Mouse (Mus musculus) regulatory T cell (primary cell): ENCODE measurements around the gene Odf2l.

Source experiments
- in situ Hi-C: fragments of 300-600 bp; cut with MboI, MseI; formaldehyde crosslinking; loops from one replicate; pipeline ENCODE4 v1.15.1; 2025; ENCODE audit warnings: high pct_unique_total_duplicates

Odf2l gene

DNA sequence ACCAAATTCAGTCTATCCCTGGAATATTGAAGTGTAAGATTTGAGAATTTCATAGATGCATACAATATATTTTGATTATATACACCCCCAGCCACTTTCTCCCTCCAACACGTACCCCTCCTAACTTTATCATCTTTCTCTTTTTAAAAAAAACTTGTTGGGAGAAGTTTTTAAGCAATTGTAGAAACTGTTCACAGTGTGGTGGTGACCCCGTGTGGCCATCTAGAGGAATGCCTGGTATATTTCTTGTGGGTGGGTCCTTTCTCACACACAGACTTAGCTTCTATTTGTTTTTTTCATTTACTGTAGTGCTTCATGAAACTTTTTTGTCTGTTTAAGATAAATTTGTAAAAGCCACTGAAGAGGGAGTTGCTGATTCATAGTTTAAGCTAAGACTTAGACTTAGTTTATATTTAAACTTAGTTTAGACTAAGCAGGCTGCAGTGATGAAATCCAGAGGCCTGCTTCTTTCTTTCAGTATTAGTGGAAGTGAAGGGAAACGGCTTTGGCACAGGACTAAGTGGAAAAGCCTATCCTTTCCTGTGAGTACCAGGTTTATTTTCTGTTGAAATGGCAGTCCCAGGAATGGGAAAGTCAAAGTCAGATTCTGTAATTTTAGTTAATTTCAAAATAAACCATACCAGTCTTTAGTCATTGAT is 13.0 kb downstream of the Odf2l start:
- in situ Hi-C loops: no loop called here

DNA sequence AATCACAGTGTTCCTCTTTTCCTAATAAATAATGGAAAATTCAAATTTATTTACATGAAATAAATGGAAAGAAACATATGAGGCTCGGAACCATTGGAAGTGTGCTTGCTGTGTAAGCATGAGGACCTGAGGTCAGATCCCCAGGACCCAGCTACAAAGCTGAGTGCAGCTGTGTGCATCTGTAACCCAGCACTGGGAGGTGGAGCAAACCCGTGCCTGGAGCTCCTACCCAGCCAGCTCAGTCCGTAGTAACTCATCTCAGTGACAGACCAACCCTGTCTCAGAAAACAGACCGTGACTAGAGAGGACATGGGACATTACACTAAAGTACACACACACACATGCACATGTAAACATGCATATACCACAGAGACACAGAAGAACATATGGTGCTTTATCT is 21.8 kb downstream of the Odf2l start:
- in situ Hi-C loops: no loop called here

DNA sequence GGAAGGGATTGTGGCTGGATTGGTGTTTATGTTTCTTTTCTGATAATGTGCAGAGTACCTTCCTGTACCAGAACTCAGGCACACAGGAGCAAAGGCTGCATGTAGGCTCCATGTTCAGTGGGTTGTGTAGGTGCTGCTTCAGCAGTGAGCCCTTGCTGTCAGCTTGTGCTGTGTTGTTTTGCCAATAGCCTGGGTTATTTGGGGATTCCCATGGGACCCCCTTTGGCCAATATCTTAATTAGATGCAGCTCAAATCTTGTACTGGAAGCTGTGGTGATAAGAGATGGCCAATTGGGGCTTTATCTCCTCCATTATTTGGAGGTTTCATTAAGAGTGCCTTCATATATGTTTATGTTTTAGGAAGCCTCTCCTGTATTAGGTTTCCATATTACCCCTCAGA is 24.5 kb downstream of the Odf2l start:
- in situ Hi-C loops: no loop called here

DNA sequence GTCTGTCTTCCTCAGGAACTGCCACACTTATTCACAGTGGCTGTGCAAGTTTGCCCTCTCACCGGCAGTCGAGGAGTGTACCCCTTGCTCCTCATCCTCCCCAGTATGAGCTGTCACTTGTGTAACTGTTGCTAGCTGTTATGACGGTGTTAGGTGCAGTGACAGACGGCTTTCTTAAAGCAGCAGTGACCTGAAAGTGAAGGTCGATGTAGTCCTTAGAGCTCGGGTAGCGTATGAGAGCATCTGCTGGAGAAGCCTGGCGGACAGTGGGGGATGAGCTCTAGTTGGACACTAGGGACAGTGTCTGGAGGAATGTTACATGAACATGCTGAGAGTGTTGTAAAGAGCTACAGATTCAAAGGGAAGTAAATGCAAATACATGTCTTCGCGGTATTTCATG is 25.5 kb downstream of the Odf2l start:
- in situ Hi-C loops: no loop called here

DNA sequence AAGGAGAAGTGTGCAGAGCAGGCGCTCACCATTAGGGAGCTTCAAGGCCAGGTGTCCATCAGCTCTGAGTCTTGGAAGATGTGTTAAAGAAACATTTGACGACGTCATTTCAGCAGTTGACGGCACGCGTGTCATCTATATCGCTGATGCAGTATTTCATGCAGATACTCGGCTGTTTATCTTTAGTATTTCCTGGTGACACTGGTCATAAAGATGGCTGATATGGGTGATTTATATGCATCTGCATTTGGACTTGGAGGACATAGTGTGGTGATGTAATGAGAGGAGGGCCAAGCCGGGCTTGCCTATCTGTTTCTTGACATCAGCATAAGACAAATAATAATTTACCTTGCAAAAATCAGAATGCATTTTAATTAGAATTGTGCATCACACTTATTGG is 28.5 kb downstream of the Odf2l start:
- in situ Hi-C loops: no loop called here

DNA sequence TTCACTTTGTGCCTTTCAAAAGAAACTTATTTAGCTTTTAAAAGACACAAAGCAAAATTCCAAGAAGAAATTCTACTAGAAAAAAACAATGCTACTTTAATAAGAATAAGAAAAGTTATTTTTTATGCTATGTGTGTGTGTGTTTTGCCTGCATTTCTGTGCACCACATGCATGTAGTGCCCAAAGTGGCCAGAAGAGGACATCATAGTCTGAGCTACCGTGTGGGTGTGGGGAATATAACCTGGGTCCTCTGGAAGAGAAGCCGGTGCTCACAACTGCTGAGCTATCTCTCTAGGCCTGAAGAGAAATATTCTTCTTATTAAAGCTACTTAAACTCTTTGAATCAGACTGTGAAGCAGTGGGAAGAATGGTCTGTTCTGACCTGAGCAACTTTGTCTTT is 29.1 kb downstream of the Odf2l start:
- in situ Hi-C loops: no loop called here

DNA sequence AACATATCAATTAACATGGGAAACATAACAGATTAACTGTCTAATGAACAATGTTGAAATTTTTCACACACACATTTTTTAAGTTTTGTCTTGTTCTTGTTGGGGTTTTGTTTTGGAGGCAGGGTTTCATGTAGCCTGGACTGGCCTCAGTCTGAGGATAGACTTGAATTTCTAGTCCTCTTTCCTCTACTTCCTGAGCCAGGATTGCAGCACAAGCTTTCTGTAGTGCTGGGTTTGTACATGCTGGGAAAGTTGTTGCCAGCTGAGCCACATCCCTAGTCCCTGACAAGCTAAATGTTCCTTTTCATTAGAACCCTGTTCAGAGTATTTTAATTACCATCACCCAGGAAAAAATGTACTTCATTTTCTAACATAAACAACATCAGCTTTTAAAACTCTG is 29.6 kb downstream of the Odf2l start:
- in situ Hi-C loops: no loop called here

DNA sequence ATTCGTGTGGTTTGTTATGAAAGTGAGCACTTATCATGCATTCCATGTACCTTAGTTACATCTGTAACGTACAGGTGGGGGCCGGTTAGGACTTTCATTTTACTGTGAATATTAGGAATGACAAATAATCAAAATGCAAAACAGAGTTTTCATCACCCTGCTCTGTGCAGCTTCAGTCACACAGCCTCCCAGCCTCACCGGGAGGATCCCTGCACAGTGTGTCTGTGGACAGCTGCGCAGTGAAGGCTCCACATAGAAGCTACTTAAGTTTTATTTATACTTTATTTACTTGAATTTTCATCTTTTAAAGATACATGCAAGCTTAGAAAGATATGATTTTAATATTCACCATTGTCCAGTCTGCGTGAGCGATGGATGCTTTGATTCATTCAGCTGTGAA is 32.7 kb downstream of the Odf2l start:
- in situ Hi-C loops: no loop called here

DNA sequence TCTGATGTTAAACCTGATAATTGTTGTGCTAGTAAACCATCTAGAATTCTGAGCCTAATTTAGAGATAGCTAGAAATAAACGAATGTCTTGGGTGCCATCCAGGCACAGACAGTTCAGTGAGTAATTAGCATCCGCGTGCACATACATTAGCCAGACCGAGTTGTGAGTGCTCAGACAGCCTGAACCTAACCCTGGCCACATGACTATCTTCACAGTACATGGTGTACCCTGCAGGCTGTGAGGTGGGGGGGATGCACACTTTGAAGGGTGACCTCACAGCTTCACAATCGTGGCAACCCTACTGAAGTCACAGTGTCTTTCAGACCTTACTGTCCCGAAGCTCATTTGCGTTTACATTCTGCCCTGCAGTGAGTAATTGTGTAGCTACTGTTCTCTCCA is 33.5 kb downstream of the Odf2l start:
- in situ Hi-C loops: no loop called here

DNA sequence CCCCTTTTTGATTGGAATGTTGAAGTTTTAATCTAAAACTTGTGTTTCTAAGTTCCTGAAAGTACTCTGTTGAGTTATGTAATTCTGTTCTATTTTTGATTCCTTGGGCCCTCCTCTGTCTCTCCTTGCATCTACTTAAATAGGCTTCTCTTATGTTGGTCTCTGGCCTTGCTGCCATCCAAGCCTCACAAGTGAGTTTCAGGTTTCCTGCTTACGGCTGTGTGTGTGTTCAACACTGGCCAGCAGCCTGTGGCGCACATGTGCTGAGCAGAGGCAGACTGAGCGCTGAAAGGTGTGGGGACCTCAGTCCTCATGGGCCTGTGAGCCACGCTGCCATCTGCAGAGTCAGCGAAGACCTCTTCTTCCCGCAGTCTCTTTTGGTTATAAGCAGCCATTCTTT is 38.5 kb downstream of the Odf2l start:
- in situ Hi-C loops: no loop called here

DNA sequence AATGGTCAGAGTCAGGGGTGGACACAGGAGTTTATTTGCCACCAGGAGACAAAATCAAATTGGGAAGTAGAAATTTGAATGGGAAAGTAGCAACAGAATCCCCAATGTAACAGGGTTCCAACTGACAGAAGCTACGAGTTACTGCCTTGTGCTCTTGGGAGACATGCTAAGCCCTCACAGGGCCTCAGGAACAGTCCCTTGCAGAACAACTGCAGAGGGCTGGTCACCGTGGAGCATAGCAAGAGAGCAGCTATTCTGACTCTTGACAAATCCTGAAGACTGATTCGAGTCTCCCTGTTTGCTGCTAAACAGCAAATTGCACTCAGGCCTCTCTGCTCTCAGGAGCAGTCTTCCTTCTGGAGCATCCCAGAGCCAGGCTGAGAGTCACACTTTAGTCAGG is 40.1 kb downstream of the Odf2l start:
- in situ Hi-C loops: no loop called here

DNA sequence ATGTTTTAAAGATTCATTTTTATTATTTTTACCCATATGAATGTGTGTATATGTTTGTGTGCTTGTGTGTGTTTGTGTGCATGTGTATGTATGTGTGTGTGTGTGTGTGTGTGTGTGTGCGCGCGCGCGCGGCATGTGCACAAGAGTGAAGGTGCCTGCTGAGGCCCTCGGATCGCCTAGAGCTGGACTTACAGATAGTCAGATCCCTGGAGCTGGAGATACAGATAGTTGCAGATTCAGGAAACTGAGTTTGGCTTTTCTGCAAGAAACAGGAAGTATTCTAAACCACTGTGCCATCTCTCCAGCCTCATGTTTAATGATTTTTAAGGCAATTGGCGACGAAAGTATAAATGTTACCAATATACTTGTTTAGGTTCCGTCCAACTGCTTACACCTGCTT is 48.4 kb downstream of the Odf2l start:
- in situ Hi-C loops: no loop called here

DNA sequence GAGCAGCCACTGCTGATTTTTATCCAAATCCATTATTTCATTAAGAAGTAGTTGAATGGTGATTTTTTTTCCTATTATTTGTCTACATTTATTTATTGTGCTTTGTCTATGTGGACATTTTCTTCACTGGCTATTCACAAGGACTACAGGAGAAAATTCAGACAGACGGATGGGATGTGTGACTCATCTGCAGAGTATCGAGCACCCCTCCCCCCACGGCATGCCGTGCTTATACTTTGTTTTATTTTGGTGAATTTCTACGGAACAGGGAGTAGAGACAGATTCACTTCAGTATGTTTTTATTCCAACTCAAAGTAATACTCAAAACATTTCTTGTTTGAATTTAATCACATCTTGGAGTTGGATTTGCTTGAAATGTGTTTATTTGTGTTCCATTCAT is 49.4 kb downstream of the Odf2l start:
- in situ Hi-C loops: no loop called here

DNA sequence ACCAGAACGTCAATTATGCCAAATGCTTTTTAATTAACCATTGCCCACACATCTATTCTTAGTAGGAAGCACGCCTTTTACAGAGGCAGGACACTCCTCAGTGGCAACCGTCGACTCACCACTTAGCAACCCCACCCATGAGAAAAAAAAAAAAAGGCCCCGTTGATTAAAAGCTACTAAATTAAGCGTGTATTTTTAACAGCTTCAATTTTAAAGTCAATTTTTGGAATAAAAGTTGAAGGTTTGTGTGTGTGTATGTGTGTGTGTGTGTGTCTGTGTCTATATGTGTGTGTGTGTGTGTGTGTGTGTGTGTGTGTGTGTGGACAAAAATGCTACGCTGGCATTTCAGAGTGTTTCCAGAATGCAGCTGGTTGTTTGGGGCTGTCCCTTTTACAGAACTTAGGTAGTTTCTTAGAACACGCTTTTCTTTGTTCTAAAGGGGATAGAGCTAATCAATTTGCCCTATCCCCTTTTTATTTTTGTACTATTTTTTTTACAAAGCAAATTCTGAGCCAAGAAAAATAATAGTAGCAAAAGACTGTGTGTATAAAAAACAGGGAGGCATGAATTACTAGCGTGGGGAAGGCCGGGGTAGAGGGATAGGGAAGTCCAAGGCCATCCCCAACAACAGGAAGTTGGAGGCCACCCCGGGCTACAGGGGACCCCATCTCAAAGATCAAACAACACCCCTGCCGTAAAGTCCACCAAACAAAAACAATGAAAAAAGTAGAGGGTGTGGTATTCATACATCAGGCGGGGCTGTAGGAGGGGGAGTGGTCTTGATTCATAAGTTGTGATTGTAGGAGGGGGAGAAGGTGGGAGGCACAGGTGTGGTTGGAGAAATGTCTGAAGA is 50.7 kb downstream of the Odf2l start:
- in situ Hi-C loops: no loop called here

DNA sequence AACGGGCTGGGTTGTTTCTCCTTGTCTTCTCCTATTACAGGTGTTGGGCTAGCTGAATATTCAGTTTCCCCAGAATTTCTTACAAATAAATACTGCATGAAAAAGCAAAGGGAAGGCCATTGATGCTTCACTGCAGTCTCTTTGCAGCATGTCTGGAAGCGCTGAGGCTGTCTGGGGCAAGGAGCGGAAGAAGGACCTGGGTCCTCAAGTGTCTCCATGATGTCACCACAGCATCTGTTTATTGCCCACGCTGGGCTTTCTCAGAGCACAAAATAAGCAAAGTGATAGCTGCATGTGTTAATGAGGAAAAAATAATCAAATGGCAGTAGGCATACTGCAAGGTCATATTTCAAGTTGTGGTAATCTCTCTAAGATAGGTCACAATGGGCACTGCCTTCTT is 51.6 kb downstream of the Odf2l start:
- in situ Hi-C loops: no loop called here

DNA sequence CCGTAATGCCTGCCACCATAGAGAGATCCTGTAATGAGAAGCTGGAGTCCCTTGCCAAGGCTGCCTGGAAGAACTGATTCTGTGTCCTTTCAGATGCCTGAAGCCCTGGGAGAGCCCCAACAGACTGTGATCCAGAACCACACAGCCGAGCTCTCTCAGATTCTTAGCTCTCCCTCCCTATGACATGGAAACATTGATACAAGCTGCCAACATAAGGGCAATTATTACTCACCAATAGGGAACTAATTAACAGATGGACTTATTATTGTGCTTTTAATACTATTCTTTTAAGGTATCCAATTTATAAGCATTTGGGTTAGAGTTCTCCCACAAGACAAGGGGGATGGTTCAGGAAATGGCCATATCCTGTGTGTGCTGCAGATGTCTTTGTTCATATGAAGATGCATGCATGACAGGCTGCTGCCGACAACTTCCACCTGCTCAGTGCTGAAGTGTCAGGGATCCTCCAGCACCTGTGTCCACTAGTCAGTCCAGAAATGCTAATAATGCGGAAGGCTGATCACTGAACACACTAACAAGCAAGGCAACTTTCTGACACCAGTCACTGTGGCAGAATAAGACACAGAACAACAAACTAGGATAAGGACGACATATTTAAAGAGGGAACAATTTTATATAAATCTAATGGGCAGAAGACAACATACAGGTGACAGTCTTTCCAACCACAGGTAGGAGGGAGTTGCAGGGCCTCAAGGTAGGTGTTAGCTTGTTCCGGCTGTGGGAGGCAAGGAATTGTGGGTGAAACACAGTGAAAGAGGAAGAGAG is 52.4 kb downstream of the Odf2l start:
- in situ Hi-C loops: no loop called here

DNA sequence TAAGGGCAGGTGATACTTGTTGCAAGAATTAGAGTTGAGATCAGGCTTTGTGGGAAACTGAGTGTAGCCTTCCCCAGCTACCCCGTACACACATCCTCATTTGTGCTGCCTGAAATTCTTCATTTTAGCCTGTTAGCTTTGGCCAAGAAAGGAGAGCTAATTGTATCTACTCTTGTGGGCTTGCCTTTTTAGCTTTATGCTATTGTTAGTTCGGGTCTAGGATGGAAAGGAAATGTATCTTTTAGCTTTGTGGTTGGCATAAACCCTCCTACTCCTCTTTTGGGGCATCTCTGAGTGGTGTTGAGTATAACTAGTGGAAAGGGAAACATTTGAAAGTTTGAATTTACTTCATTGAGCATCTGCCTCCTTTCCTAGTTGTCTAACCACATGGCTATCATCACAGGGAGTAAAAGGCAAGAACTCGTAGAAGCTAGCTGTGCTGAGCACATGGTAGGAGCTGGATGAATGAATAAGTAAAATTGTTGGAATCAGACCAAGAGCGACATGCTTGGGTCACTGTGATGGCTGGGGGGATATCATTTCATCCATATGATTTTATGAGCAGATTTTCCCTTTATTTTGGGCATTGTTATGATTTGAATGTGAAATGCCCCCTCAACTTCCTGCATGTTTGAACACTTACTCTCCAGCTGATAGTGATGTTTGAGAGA is 53.1 kb downstream of the Odf2l start:
- in situ Hi-C loops: no loop called here

DNA sequence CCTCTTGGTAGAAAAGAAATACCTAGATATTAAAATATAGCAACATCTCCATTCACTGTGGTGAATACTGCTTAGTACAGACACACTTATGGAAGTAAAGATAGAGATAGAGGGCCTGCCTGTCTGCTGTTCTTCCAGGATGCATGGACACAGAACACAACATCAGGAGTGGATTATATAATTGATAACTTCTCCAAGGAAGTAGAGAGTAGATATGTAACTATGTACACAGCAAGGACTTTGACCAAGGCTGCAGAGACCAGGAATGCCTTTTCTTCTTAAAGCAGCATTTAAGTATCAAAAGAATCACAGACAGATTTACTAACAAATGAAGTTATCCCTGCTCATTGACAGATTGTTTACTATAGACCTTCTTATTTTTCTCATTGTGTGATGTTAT is 66.3 kb downstream of the Odf2l start:
- in situ Hi-C loops: no loop called here

DNA sequence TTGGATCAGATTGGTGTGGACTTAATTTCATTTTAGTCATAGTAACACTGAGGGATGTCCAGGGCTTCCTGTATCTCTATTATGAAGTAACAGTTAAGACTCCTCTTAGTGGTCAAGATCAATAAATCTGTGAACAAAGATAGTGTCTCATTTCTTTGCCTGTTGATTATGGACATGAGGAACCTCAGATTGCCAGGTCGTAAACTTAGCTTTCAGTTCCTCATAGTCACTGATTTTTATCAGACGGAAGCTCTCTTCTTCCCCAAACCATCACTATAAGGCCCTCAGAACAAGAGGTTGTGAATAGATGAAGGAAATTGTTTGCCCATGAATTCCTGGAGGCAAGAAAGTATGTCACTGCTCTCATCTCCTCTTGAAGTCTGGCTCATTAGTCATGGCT is 73.6 kb downstream of the Odf2l start:
- in situ Hi-C loops: no loop called here

DNA sequence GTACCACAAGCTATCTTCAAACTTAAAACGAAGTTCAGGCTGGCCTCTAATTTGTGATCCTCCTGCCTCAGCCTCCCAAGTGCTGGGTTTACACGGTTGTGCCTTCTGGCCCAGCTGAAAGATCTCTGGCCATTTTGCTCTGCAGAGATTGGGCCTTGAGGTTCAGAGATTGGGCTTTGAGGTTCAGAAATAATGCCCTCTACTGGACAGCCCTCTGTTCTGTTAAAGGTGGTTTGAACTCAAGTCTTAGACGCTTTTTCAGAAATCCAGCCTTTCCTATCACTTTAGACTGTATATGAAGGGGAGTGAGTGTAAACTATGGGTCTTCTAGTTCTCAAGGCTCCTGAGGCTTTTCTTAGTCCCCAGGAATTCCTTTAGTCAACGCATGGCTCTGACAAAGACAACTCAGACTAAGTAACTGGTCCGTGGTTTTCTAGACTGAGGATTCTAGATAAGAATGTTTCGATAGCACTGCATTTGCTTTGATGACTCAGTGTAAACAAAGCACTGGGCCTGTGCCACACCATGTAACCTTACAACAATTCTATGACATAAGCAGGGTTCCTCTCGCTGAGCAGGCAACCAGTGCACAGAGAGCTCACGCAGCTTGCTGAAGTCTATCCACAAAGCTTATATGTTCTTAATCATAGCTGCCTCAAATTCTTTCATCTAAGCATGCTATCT is 77.0 kb downstream of the Odf2l start:
- in situ Hi-C loops: no loop called here

DNA sequence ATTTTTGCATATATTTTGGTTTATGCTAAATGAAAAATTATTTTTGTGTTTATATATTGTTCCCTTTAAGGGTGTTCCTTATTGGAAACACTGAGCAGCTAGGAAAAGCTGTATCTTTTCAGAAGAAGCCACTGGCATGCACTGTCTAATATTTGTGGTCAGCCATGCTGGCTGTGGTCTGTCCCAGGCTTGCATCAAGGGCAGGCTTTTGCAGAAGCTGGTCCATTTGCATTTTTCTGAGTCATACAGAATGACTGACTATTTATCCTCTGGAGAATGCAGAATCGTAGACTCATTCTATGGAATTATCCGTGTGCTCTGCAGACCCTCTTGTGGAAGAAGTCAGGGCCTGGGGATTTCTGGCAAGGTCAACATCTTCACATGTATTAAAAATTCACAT is 79.7 kb downstream of the Odf2l start:
- in situ Hi-C loops: no loop called here
